Mouse (Mus musculus) G1E (cell line): ENCODE measurements around the gene Nectin1.

Experiments
- CTCF ChIP-seq: IDR thresholded peaks from 2 replicates; pipeline ENCODE4 v1.5.1; 2012; ENCODE audit warnings: low read depth, low read length, inconsistent platforms, mixed read lengths
- GATA1 ChIP-seq: IDR thresholded peaks from 2 replicates; pipeline ENCODE4 v1.6.1; 2012; ENCODE audit warnings: borderline replicate concordance, low read length, inconsistent platforms, mixed read lengths
- GATA2 ChIP-seq: IDR thresholded peaks from 2 replicates; pipeline ENCODE4 v1.6.1; 2012; ENCODE audit warnings: low read depth, low read length, inconsistent platforms, borderline replicate concordance
- POLR2AphosphoS5 ChIP-seq: IDR thresholded peaks from 2 replicates; pipeline ENCODE4 v1.6.1; 2012; ENCODE audit warnings: low read depth, low read length, inconsistent platforms; ENCODE audit not compliant: insufficient replicate concordance

DNA sequence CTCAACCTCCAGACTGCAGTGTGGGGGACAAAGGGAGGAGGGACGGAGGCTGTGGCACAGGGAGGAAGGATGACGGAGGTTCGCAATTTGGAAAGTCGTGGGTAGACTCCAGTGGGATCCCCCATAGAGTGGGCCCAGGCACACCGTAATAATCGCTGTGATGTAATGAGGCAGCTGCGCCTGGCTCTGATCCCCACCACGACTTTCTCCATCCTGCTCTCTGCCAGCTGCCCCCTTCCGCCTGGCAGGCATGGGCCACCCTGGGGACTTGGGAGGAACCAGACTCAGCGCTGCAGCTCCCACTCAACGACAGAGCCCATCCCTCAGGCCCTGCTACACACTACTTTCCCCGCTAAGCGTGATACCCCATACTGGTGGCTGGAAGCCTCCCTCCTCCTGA is 90.5 kb downstream of the Nectin1 start:
- TF ChIP-seq CTCF = no peak
- no peak for TF ChIP-seq GATA1
- TF ChIP-seq GATA2 = no peak
- no peak for TF ChIP-seq POLR2AphosphoS5
